Mouse (Mus musculus): ENCODE measurements around the gene Usp17lb. TPM values are rescaled to one million over a fixed set of nuclear protein-coding genes. Genes with fewer than 3 reads are reported as not detected.
"Not testable (repeated sequence)": the region's sequence is repeated elsewhere in the genome, so short reads cannot be mapped to it uniquely, and the experiment has no call there.

Gene Usp17lb
- polyA plus RNA-seq (2016; fragmentation: Nextera tagmentation; extraction: Ambion mirVana), result not detected in 2 replicates

DNA sequence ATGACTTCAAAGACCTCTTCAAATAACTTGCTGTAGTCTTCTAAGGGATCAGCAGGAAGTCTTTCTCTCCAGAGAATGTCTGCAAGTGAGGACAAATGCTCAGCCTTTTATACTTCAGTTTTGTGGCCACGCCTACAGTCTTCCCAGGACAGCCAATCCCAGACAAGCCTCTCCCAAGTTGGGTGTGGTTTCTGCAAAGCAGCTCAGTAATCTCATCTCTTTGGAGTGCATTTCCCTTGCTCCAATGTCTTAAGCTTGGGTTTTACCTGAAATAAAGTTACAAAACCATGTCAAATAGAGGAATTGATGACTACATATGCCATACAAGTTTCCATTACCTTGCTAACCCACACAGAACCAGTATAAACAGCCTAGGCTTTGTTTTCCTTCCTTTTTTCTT lies at the start of gene Usp17lb:
TSS of gene Usp17lb (minus strand) at position 101 of the 400 bp plus-strand sequence.
- Histone ChIP-seq H3K9me3 (no peaks in the 10 kb centered on the region), H3K27ac (replicated peaks) (no peak within 1 kb of the TSS), H3K27me3 (replicated peaks; ENCODE audit: low read depth, poor library complexity, severe bottlenecking) (no peaks in the 10 kb centered on the region), H3K4me3 (no peak within 1 kb of the TSS), H3K36me3 (replicated peaks) (no peaks in the 10 kb centered on the region), H3K4me1 (no peaks in the 10 kb centered on the region)
- 55% methylated on average over 1 of the region's 1 CpGs for WGBS
- no peak for DNase-seq (ENCODE audit: low spot score)

DNA sequence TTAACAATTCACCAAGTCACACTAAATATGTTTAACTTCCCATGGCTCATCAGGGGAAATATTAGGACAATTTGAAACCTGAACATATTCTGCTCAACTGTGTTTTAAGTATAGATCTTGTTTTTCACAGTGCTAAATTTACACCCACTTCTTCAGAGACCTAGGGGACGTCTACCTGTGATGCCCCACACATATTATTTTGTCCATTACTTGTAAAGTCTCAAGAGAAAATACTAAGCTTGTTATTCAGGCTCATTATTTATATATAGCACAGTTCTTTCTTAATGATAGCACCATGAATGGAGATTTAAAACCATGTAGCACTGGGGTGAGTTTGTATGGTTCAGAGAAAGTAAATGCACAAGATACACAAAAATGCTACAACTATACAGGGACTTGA lies 35.3 kb upstream of the Usp17lb start, which contains the start of gene Olfr665:
TSS of gene Olfr665 (plus strand) at position 301 of the 400 bp plus-strand sequence.
- no peak for DNase-seq (ENCODE audit: low spot score)
- no peaks in the 10 kb centered on the region for H3K27me3 ChIP-seq (replicated peaks; ENCODE audit: low read depth, poor library complexity, severe bottlenecking)
- H3K4me3 ChIP-seq, result no peak within 1 kb of the TSS
- H3K36me3 ChIP-seq (replicated peaks), result no peaks in the 10 kb centered on the region
- no peaks in the 10 kb centered on the region for H3K9me3 ChIP-seq
- H3K27ac ChIP-seq (replicated peaks), result no peak within 1 kb of the TSS
- WGBS, result 59% methylated on average over 1 of the region's 1 CpGs
- H3K4me1 ChIP-seq, result no peaks in the 10 kb centered on the region

DNA sequence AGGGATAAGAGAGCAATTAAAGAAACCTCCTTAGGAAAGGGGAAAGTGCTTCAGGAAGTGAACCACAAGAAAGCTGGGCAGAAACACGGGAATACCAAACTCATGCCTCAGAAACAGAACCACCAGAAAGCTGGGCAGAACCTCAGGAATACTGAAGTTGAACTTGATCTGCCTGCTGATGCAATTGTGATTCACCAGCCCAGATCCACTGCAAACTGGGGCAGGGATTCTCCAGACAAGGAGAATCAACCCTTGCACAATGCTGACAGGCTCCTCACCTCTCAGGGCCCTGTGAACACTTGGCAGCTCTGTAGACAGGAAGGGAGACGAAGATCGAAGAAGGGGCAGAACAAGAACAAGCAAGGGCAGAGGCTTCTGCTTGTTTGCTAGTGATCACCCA lies 19.0 kb upstream of the Usp17lb start:
- no peak overlapping the region for H3K4me3 ChIP-seq
- H3K27ac ChIP-seq (replicated peaks), result no peak overlapping the region
- 82% methylated on average over 3 of the region's 3 CpGs for WGBS
- H3K27me3 ChIP-seq (replicated peaks; ENCODE audit: low read depth, poor library complexity, severe bottlenecking), result no peaks in the 10 kb centered on the region
- no peak for DNase-seq (ENCODE audit: low spot score)
- no peaks in the 10 kb centered on the region for H3K36me3 ChIP-seq (replicated peaks)
- H3K4me1 ChIP-seq, result no peaks in the 10 kb centered on the region
- H3K9me3 ChIP-seq, result no peaks in the 10 kb centered on the region

- H3K27ac ChIP-seq (replicated peaks), result no peak overlapping the region
- H3K27me3 ChIP-seq (replicated peaks; ENCODE audit: low read depth, poor library complexity, severe bottlenecking), result no peaks in the 10 kb centered on the region
- H3K36me3 ChIP-seq (replicated peaks), result no peaks in the 10 kb centered on the region
- H3K4me3 ChIP-seq, result no peak overlapping the region
- 83% methylated on average over 1 of the region's 1 CpGs for WGBS
- no peaks in the 10 kb centered on the region for H3K4me1 ChIP-seq
- DNase-seq (ENCODE audit: low spot score), result no peak
- H3K9me3 ChIP-seq, result no peaks in the 10 kb centered on the region
These were observed 15.3 kb upstream of the Usp17lb start for GRCm38 (mm10) chr7:104857683-104858082.

DNA sequence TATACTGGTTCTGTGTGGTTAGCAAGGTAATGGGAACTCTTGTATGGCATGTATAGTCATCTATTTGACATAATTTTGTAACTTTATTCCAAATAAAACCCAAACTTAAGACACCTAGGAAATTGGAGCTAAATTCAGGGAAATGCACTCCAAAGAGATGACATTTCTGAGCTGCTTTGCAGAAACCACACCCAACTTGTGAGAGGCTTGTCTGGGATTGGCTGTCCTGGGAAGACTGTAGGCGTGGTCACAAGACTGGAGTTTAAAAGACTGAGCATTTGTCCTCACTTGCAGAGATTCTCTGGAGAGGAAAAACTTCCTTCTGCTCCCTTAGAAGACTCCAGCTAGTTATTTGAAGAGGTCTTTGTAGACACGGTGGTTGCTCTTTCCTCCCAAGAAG lies 14.3 kb upstream of the Usp17lb start, which contains the start of gene Usp17la:
TSS of gene Usp17la (plus strand) at position 301 of the 400 bp plus-strand sequence.
- H3K4me3 ChIP-seq; H3K36me3 ChIP-seq (replicated peaks); H3K27ac ChIP-seq (replicated peaks); H3K9me3 ChIP-seq; H3K4me1 ChIP-seq; H3K27me3 ChIP-seq (replicated peaks; ENCODE audit: low read depth, poor library complexity, severe bottlenecking); DNase-seq (ENCODE audit: low spot score): not testable (repeated sequence)
- 80% methylated on average over 2 of the region's 2 CpGs for WGBS

GRCm38 (mm10) chr7:104855248-104855750 lies 12.9 kb upstream of the Usp17lb start:
- no peak overlapping the region for H3K27ac ChIP-seq (replicated peaks)
- DNase-seq (ENCODE audit: low spot score), result no peak
- no peaks in the 10 kb centered on the region for H3K9me3 ChIP-seq
- H3K36me3 ChIP-seq (replicated peaks), result no peaks in the 10 kb centered on the region
- 80% methylated on average over 3 of the region's 3 CpGs for WGBS
- no peaks in the 10 kb centered on the region for H3K4me1 ChIP-seq
- no peak overlapping the region for H3K4me3 ChIP-seq
- no peaks in the 10 kb centered on the region for H3K27me3 ChIP-seq (replicated peaks; ENCODE audit: low read depth, poor library complexity, severe bottlenecking)

GRCm38 (mm10) chr7:104851546-104851945 lies 9.1 kb upstream of the Usp17lb start:
- not testable (repeated sequence) for H3K27me3 ChIP-seq (replicated peaks; ENCODE audit: low read depth, poor library complexity, severe bottlenecking); H3K27ac ChIP-seq (replicated peaks); H3K4me1 ChIP-seq; H3K9me3 ChIP-seq; H3K36me3 ChIP-seq (replicated peaks); DNase-seq (ENCODE audit: low spot score); H3K4me3 ChIP-seq
- WGBS, result 46% methylated on average over 2 of the region's 2 CpGs

DNA sequence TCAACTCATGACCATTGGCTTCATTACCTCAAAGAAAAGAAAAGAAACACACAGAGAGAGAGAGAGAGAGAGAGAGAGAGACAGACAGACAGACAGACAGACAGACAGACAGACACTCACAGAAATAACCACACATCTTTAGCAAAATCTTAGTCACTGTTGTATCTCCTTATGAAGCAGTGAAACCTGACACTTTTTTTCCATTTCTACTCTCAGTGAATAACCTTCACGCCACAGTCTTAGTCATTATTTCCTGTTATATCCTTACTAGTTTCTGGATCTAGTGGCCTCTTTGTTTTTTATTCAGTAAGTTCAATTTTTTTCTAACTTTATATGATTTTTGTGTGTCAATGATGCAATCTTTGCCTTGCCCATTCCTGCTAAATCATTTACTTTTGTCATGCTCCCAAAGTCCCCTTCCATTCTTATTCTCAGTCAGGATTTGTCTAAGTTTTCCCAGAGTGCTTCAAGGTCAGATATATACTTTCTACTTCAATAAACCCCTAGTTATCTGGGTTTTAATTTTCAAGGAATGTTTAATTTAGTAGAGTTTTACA lies 1.4 kb upstream of the Usp17lb start:
- Histone ChIP-seq H3K9me3 (no peaks in the 10 kb centered on the region), H3K4me3 (no peak overlapping the region), H3K4me1 (no peaks in the 10 kb centered on the region), H3K36me3 (replicated peaks) (no peaks in the 10 kb centered on the region), H3K27me3 (replicated peaks; ENCODE audit: low read depth, poor library complexity, severe bottlenecking) (no peaks in the 10 kb centered on the region), H3K27ac (replicated peaks) (no peak overlapping the region)
- DNase-seq (ENCODE audit: low spot score), result no peak
- WGBS, result 80% methylated on average over 1 of the region's 1 CpGs

- H3K9me3 ChIP-seq; H3K27me3 ChIP-seq (replicated peaks; ENCODE audit: low read depth, poor library complexity, severe bottlenecking); H3K4me1 ChIP-seq; H3K4me3 ChIP-seq; DNase-seq (ENCODE audit: low spot score); H3K36me3 ChIP-seq (replicated peaks); H3K27ac ChIP-seq (replicated peaks): not testable (repeated sequence)
- WGBS, result 87% methylated on average over 8 of the region's 8 CpGs
These were observed 32.1 kb downstream of the Usp17lb start for GRCm38 (mm10) chr7:104810335-104810734.

DNA sequence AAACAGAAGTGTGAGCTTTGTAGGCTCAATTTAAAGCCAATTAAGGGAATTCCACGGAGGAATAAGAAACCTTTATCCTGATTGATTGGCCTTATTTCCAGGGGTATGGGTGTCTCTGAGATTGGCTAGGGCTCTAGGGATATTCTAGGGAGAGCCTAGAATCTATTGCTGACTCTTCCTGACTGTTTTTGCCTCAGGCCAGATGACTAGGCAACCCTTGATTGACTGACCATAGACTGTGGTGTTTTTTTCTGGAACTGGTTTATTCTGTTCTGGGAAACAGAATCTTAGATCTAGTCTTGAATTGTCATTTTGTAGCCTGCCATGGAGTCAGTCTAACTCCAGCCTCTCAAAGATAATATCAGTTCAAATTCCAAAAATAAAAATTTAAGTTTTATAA lies 51.6 kb downstream of the Usp17lb start:
- 45% methylated on average over 1 of the region's 1 CpGs for WGBS
- Histone ChIP-seq H3K36me3 (replicated peaks) (no peaks in the 10 kb centered on the region), H3K27me3 (replicated peaks; ENCODE audit: low read depth, poor library complexity, severe bottlenecking) (no peaks in the 10 kb centered on the region), H3K4me3 (no peak overlapping the region), H3K4me1 (no peaks in the 10 kb centered on the region), H3K9me3 (no peaks in the 10 kb centered on the region), H3K27ac (replicated peaks) (no peak overlapping the region)
- DNase-seq (ENCODE audit: low spot score), result no peak

Other genes starting within 250 kb of the Usp17lb start
- gene Olfr655, start 240.8 kb downstream of the Usp17lb start, polyA plus RNA-seq (2016; fragmentation: Nextera tagmentation; extraction: Ambion mirVana), result not detected in 2 replicates
- not detected in 2 replicates for gene Olfr656, start 228.6 kb downstream of the Usp17lb start, polyA plus RNA-seq (2016; fragmentation: Nextera tagmentation; extraction: Ambion mirVana)
- not detected in 2 replicates for gene Olfr657, start 217.8 kb downstream of the Usp17lb start, polyA plus RNA-seq (2016; fragmentation: Nextera tagmentation; extraction: Ambion mirVana)
- not detected in 2 replicates for gene Olfr658, start 195.3 kb downstream of the Usp17lb start, polyA plus RNA-seq (2016; fragmentation: Nextera tagmentation; extraction: Ambion mirVana)
- not detected in 2 replicates for gene Olfr659, start 175.8 kb downstream of the Usp17lb start, polyA plus RNA-seq (2016; fragmentation: Nextera tagmentation; extraction: Ambion mirVana)
- gene Olfr661, start 156.1 kb downstream of the Usp17lb start, polyA plus RNA-seq (2016; fragmentation: Nextera tagmentation; extraction: Ambion mirVana), result not detected in 2 replicates
- not detected in 2 replicates for gene Usp17le, start 65.1 kb downstream of the Usp17lb start, polyA plus RNA-seq (2016; fragmentation: Nextera tagmentation; extraction: Ambion mirVana)
- gene Usp17la, start 14.4 kb upstream of the Usp17lb start, polyA plus RNA-seq (2016; fragmentation: Nextera tagmentation; extraction: Ambion mirVana), result not detected in 2 replicates
- gene Olfr665, start 35.4 kb upstream of the Usp17lb start, polyA plus RNA-seq (2016; fragmentation: Nextera tagmentation; extraction: Ambion mirVana), result not detected in 2 replicates
- not detected in 2 replicates for gene Olfr666, start 53.3 kb upstream of the Usp17lb start, polyA plus RNA-seq (2016; fragmentation: Nextera tagmentation; extraction: Ambion mirVana)
- not detected in 2 replicates for gene Olfr667, start 78.9 kb upstream of the Usp17lb start, polyA plus RNA-seq (2016; fragmentation: Nextera tagmentation; extraction: Ambion mirVana)
- not detected in 2 replicates for gene Olfr668, start 85.5 kb upstream of the Usp17lb start, polyA plus RNA-seq (2016; fragmentation: Nextera tagmentation; extraction: Ambion mirVana)
- not detected in 2 replicates for gene Olfr669, start 91.6 kb upstream of the Usp17lb start, polyA plus RNA-seq (2016; fragmentation: Nextera tagmentation; extraction: Ambion mirVana)
- not detected in 2 replicates for gene Olfr670, start 120.0 kb upstream of the Usp17lb start, polyA plus RNA-seq (2016; fragmentation: Nextera tagmentation; extraction: Ambion mirVana)
- gene Olfr671, start 136.5 kb upstream of the Usp17lb start, polyA plus RNA-seq (2016; fragmentation: Nextera tagmentation; extraction: Ambion mirVana), result not detected in 2 replicates
- not detected in 2 replicates for gene Olfr672, start 159.4 kb upstream of the Usp17lb start, polyA plus RNA-seq (2016; fragmentation: Nextera tagmentation; extraction: Ambion mirVana)
- gene Olfr675, start 185.9 kb upstream of the Usp17lb start, polyA plus RNA-seq (2016; fragmentation: Nextera tagmentation; extraction: Ambion mirVana), result not detected in 2 replicates
- gene Olfr676, start 190.1 kb upstream of the Usp17lb start, polyA plus RNA-seq (2016; fragmentation: Nextera tagmentation; extraction: Ambion mirVana), result not detected in 2 replicates
- gene Olfr677, start 208.8 kb upstream of the Usp17lb start, polyA plus RNA-seq (2016; fragmentation: Nextera tagmentation; extraction: Ambion mirVana), result not detected in 2 replicates
- not detected in 2 replicates for gene Olfr678, start 221.9 kb upstream of the Usp17lb start, polyA plus RNA-seq (2016; fragmentation: Nextera tagmentation; extraction: Ambion mirVana)
- 0.05 TPM in 1 of 2 replicates, not detected in the other for gene Olfr679, start 238.6 kb upstream of the Usp17lb start, polyA plus RNA-seq (2016; fragmentation: Nextera tagmentation; extraction: Ambion mirVana)